Comparison of ENCODE assay signal across 15 mouse cellular contexts in genomic region chr5:72829506-72830067, GRCm38 (mm10). TPM values are rescaled to one million over a fixed set of nuclear protein-coding genes. Genes with fewer than 3 reads are reported as not detected.
DNase-seq lines count a peak whose midpoint lies in the region; ATAC-seq and TF ChIP-seq lines count a peak whose summit lies in the region.
"Had no signal": no experiment of that assay in that cellular context is flagged by ENCODE, and none has a peak within 500 bp of the region (broad histone marks: within the 10 kb centered on the region; RNA-seq: fewer than 3 reads in every experiment).

No protein-coding gene starts in this region.

- TF ChIP-seq CTCF in spleen, adult 2 months (IDR thresholded peaks at IDR 0.05; ENCODE audit: extremely low read depth, insufficient read depth, insufficient read length, insufficient replicate concordance): no peak; the same call in 1 of the 2 replicates

- H3K4me1 ChIP-seq in hindbrain, embryonic 11.5 days (replicated peaks; ENCODE audit: control insufficient read depth, insufficient read depth, low read length): no peaks in the 10 kb centered on the region
- H3K4me1 ChIP-seq in hindbrain, embryonic 12.5 days: no peaks in the 10 kb centered on the region
- peaks cover 35% of the 10 kb centered on the region for H3K4me1 ChIP-seq in spleen, adult 2 months (ENCODE audit: control insufficient read depth, insufficient read depth, insufficient read length)
- H3K4me1 ChIP-seq: neural tube, embryonic 13.5 days had no signal

- DNase-seq in hindbrain, embryonic 11.5 days (ENCODE audit: low spot score): no peak
- DNase-seq in spleen, adult 2 months (ENCODE audit: low read depth in 1 of 2, low spot score in 2 of 2): peak in 1 of 2 experiments; percentile 31
- no peak for DNase-seq in spleen, postnatal 4 days (ENCODE audit: low spot score in 2 of 2)
- no peak for DNase-seq in urinary bladder, adult 2 months (ENCODE audit: low spot score)
- DNase-seq: cerebellum, adult 8-10 months; heart, adult 18-20 months; kidney, adult 18-20 months; layer of hippocampus, adult 9-11 months; retina, postnatal 1 day; thymus, adult 18-20 months had no signal

- no peaks in the 10 kb centered on the region for H3K36me3 ChIP-seq in hindbrain, embryonic 11.5 days (ENCODE audit: control insufficient read depth, insufficient read depth, low read length)
- no peaks in the 10 kb centered on the region for H3K36me3 ChIP-seq in hindbrain, embryonic 12.5 days
- no peaks in the 10 kb centered on the region for H3K36me3 ChIP-seq in spleen, adult 2 months (ENCODE audit: control insufficient read depth, insufficient read depth, low read length)
- H3K36me3 ChIP-seq: neural tube, embryonic 13.5 days had no signal

- TF ChIP-seq POLR2A in spleen, adult 2 months (IDR thresholded peaks at IDR 0.05; ENCODE audit: low read depth, low read length): no peak

- no peak overlapping the region for H3K9ac ChIP-seq in hindbrain, embryonic 11.5 days (ENCODE audit: low read depth, low read length)
- no peak overlapping the region for H3K9ac ChIP-seq in hindbrain, embryonic 12.5 days
- H3K9ac ChIP-seq: neural tube, embryonic 13.5 days had no signal

- WGBS in hindbrain, embryonic 11.5 days: 84% methylated on average over 7 of the region's 7 CpGs
- 84% methylated on average over 7 of the region's 7 CpGs for WGBS in hindbrain, embryonic 12.5 days
- 73% methylated on average over 7 of the region's 7 CpGs for WGBS in spleen, adult 2 months

- ATAC-seq in hindbrain, embryonic 11.5 days (ENCODE audit: low FRiP score): 0 out of 2 replicates have a peak, but pooled peaks have one; percentile 45
- ATAC-seq in hindbrain, embryonic 12.5 days (ENCODE audit: low FRiP score): no peak
- peak; percentile 40 for ATAC-seq in granulocyte monocyte progenitor cell, adult 5-6 weeks (replicated peaks; ENCODE audit: poor library complexity, severe bottlenecking)
- ATAC-seq in erythroblast, adult 5-6 weeks (replicated peaks; ENCODE audit: low FRiP score, poor library complexity, severe bottlenecking): no peak
- ATAC-seq: lung, postnatal 0 days had no signal

- H3K4me3 ChIP-seq in hindbrain, embryonic 11.5 days (ENCODE audit: low read depth, low read length): no peak overlapping the region
- no peak overlapping the region for H3K4me3 ChIP-seq in hindbrain, embryonic 12.5 days
- no peak overlapping the region for H3K4me3 ChIP-seq in spleen, adult 2 months (ENCODE audit: extremely low read depth, insufficient read depth, insufficient read length)
- H3K4me3 ChIP-seq: neural tube, embryonic 13.5 days had no signal

- H3K27ac ChIP-seq in hindbrain, embryonic 11.5 days (ENCODE audit: low read depth, low read length): no peak overlapping the region
- no peak overlapping the region for H3K27ac ChIP-seq in hindbrain, embryonic 12.5 days
- H3K27ac ChIP-seq in spleen, adult 2 months (ENCODE audit: insufficient read depth, low read length): peak overlapping the region; percentile 44
- H3K27ac ChIP-seq: neural tube, embryonic 13.5 days had no signal

- H3K4me2 ChIP-seq in hindbrain, embryonic 11.5 days (replicated peaks; ENCODE audit: low read depth, low read length): no peak overlapping the region
- H3K4me2 ChIP-seq in hindbrain, embryonic 12.5 days (replicated peaks): no peak overlapping the region
- H3K4me2 ChIP-seq: neural tube, embryonic 13.5 days had no signal

- H3K27me3 ChIP-seq in hindbrain, embryonic 11.5 days (ENCODE audit: control insufficient read depth, insufficient read depth, low read length): no peaks in the 10 kb centered on the region
- no peaks in the 10 kb centered on the region for H3K27me3 ChIP-seq in hindbrain, embryonic 12.5 days
- H3K27me3 ChIP-seq in spleen, adult 2 months (ENCODE audit: control insufficient read depth, insufficient read depth, low read length): no peaks in the 10 kb centered on the region
- H3K27me3 ChIP-seq: neural tube, embryonic 13.5 days had no signal

- no peaks in the 10 kb centered on the region for H3K9me3 ChIP-seq in hindbrain, embryonic 11.5 days (ENCODE audit: control insufficient read depth, low read length)
- H3K9me3 ChIP-seq in hindbrain, embryonic 12.5 days (replicated peaks): no peaks in the 10 kb centered on the region
- H3K9me3 ChIP-seq: neural tube, embryonic 13.5 days had no signal

RNA-seq across cellular contexts. Expression of gene Tec, which starts 38.7 kb away (rescaled TPM):
- polyA plus RNA-seq in hindbrain, embryonic 11.5 days (2014; fragmentation: Nextera tagmentation; extraction: Ambion mirVana): 5.3 and 5.4 TPM in 2 replicates
- polyA plus RNA-seq in hindbrain, embryonic 12.5 days (2016; fragmentation: Nextera tagmentation; extraction: Ambion mirVana): 6.5 and 7.8 TPM in 2 replicates
- polyA plus RNA-seq in spleen, adult 2 months (2012; rRNA removed): 12.2 and 12.5 TPM in 2 replicates
- 36.0 and 42.9 TPM in 2 replicates for total RNA-seq in granulocyte monocyte progenitor cell, adult 5-6 weeks (2014; fragmentation: Nextera tagmentation)
- total RNA-seq in granulocyte monocyte progenitor cell, adult 5-6 weeks (2017): 33.9 and 39.8 TPM in 2 replicates
- 1.7 and 5.6 TPM in 2 replicates for total RNA-seq in erythroblast, adult 5-6 weeks (2015; ENCODE audit: low replicate concordance)
- 5.4 and 6.3 TPM in 2 replicates for total RNA-seq in erythroblast, adult 5-6 weeks (2017; ENCODE audit: low replicate concordance)
- polyA plus RNA-seq in urinary bladder, adult 2 months (2012; rRNA removed): 4.9 and 5.0 TPM in 2 replicates

Comparison
In these comparisons a context has a peak if more than half of its experiments do, and no peak if none do; other contexts are left out.
1. ATAC-seq: peak in hindbrain, embryonic 11.5 days (single experiment) and granulocyte monocyte progenitor cell, adult 5-6 weeks (single experiment); none in hindbrain, embryonic 12.5 days (single experiment) and erythroblast, adult 5-6 weeks (single experiment).